In the genomic region with DNA sequence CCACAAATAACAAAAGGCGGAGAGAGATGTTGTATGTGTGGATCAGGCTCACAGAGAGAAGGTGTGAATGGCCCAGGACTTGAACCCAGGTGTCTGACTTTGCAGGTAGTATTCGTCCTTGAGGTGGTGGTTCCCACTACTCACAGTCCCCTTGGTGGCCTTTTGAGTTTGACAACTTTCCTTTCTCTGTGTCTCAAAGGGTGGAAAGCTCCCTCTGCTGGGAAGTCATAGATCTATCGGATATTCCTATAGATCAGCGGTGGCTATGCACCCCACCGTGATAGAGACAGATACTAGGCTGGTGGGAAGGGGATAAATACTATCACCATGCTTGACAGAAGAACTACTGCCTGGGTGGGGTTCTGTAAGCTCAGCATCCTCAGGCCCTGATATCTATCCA, we compare ENCODE assay signal across 11 mouse cellular contexts.
DNase-seq lines count a peak whose midpoint lies in the region; ATAC-seq lines count a peak whose summit lies in the region.
"Had no signal": no experiment of that assay in that cellular context is flagged by ENCODE, and none has a peak within 500 bp of the region (broad histone marks: within the 10 kb centered on the region; RNA-seq: fewer than 3 reads in every experiment).

No protein-coding gene starts in this region.

- WGBS in hindbrain, embryonic 11.5 days, result 47% methylated on average over 5 of the region's 5 CpGs
- WGBS in hindbrain, embryonic 16.5 days, result 41% methylated on average over 5 of the region's 5 CpGs
- 55% methylated on average over 5 of the region's 5 CpGs for WGBS in neural tube, embryonic 11.5 days
- 49% methylated on average over 5 of the region's 5 CpGs for WGBS in neural tube, embryonic 15.5 days

- H3K9me3 ChIP-seq in hindbrain, embryonic 11.5 days (ENCODE audit: control insufficient read depth, low read length), result no peaks in the 10 kb centered on the region
- H3K9me3 ChIP-seq in hindbrain, embryonic 16.5 days (ENCODE audit: control insufficient read depth, low read length), result no peaks in the 10 kb centered on the region
- no peaks in the 10 kb centered on the region for H3K9me3 ChIP-seq in neural tube, embryonic 11.5 days (ENCODE audit: control insufficient read depth, low read length)
- H3K9me3 ChIP-seq in neural tube, embryonic 15.5 days (replicated peaks), result no peaks in the 10 kb centered on the region
- H3K9me3 ChIP-seq: embryonic facial prominence, embryonic 12.5 days; lung, embryonic 15.5 days had no signal

- H3K9ac ChIP-seq in hindbrain, embryonic 11.5 days (ENCODE audit: low read depth, low read length), result no peak overlapping the region
- H3K9ac ChIP-seq in hindbrain, embryonic 16.5 days (ENCODE audit: low read depth, low read length), result no peak overlapping the region
- no peak overlapping the region for H3K9ac ChIP-seq in neural tube, embryonic 11.5 days (ENCODE audit: low read length)
- H3K9ac ChIP-seq in neural tube, embryonic 15.5 days (replicated peaks), result no peak overlapping the region
- H3K9ac ChIP-seq: embryonic facial prominence, embryonic 12.5 days; lung, embryonic 15.5 days had no signal

- H3K27me3 ChIP-seq in hindbrain, embryonic 11.5 days (ENCODE audit: control insufficient read depth, insufficient read depth, low read length), result no peaks in the 10 kb centered on the region
- no peaks in the 10 kb centered on the region for H3K27me3 ChIP-seq in hindbrain, embryonic 16.5 days (replicated peaks; ENCODE audit: control insufficient read depth, insufficient read depth, low read length)
- no peaks in the 10 kb centered on the region for H3K27me3 ChIP-seq in neural tube, embryonic 11.5 days (ENCODE audit: control insufficient read depth, insufficient read depth, low read length)
- H3K27me3 ChIP-seq in neural tube, embryonic 15.5 days (replicated peaks), result no peaks in the 10 kb centered on the region
- H3K27me3 ChIP-seq: embryonic facial prominence, embryonic 12.5 days; lung, embryonic 15.5 days had no signal

- ATAC-seq in hindbrain, embryonic 11.5 days (ENCODE audit: low FRiP score), result no peak; the same call in 1 of the 2 replicates
- no peak for ATAC-seq in hindbrain, embryonic 16.5 days
- no peak for ATAC-seq in neural tube, embryonic 11.5 days (ENCODE audit: insufficient read depth, low FRiP score, low TSS enrichment)
- ATAC-seq in neural tube, embryonic 15.5 days (ENCODE audit: low FRiP score), result no peak; the same call in 1 of the 2 replicates
- peak; percentile 48 for ATAC-seq in granulocyte monocyte progenitor cell, adult 5-6 weeks (replicated peaks; ENCODE audit: poor library complexity, severe bottlenecking)

- no peak overlapping the region for H3K27ac ChIP-seq in hindbrain, embryonic 11.5 days (ENCODE audit: low read depth, low read length)
- no peak overlapping the region for H3K27ac ChIP-seq in hindbrain, embryonic 16.5 days (ENCODE audit: low read depth, low read length)
- H3K27ac ChIP-seq in neural tube, embryonic 11.5 days (ENCODE audit: low read depth, low read length), result no peak overlapping the region
- H3K27ac ChIP-seq in neural tube, embryonic 15.5 days (replicated peaks), result no peak overlapping the region
- H3K27ac ChIP-seq: embryonic facial prominence, embryonic 12.5 days; lung, embryonic 15.5 days had no signal

- H3K36me3 ChIP-seq in hindbrain, embryonic 11.5 days (ENCODE audit: control insufficient read depth, insufficient read depth, low read length), result no peaks in the 10 kb centered on the region
- no peaks in the 10 kb centered on the region for H3K36me3 ChIP-seq in hindbrain, embryonic 16.5 days (ENCODE audit: control insufficient read depth, insufficient read depth, low read length)
- no peaks in the 10 kb centered on the region for H3K36me3 ChIP-seq in neural tube, embryonic 11.5 days (ENCODE audit: control insufficient read depth, insufficient read depth, low read length)
- no peaks in the 10 kb centered on the region for H3K36me3 ChIP-seq in neural tube, embryonic 15.5 days
- H3K36me3 ChIP-seq: embryonic facial prominence, embryonic 12.5 days; lung, embryonic 15.5 days had no signal

- H3K4me3 ChIP-seq in hindbrain, embryonic 11.5 days (ENCODE audit: low read depth, low read length), result no peak overlapping the region
- H3K4me3 ChIP-seq in hindbrain, embryonic 16.5 days (ENCODE audit: low read length), result no peak overlapping the region
- H3K4me3 ChIP-seq in neural tube, embryonic 11.5 days (ENCODE audit: low read depth, low read length), result no peak overlapping the region
- H3K4me3 ChIP-seq in neural tube, embryonic 15.5 days (replicated peaks), result no peak overlapping the region
- H3K4me3 ChIP-seq: embryonic facial prominence, embryonic 12.5 days; lung, embryonic 15.5 days had no signal

- peak; percentile 39 for DNase-seq in hindbrain, embryonic 11.5 days (ENCODE audit: low spot score)
- DNase-seq in neural tube, embryonic 11.5 days (ENCODE audit: low spot score), result peak; percentile 17
- DNase-seq in retina, postnatal 1 day, result peak; percentile 53
- DNase-seq in layer of hippocampus, adult 8-10 months (ENCODE audit: low spot score in 2 of 2), result no peak
- DNase-seq in cerebellum, postnatal 4 days (ENCODE audit: low spot score in 2 of 2), result no peak
- DNase-seq: heart, postnatal 14 days had no signal

- H3K4me1 ChIP-seq in hindbrain, embryonic 11.5 days (replicated peaks; ENCODE audit: control insufficient read depth, insufficient read depth, low read length), result no peaks in the 10 kb centered on the region
- no peaks in the 10 kb centered on the region for H3K4me1 ChIP-seq in hindbrain, embryonic 16.5 days (ENCODE audit: control insufficient read depth, insufficient read depth, low read depth, low read length)
- no peaks in the 10 kb centered on the region for H3K4me1 ChIP-seq in neural tube, embryonic 11.5 days (ENCODE audit: control insufficient read depth, insufficient read depth, low read length)
- H3K4me1 ChIP-seq in neural tube, embryonic 15.5 days, result no peaks in the 10 kb centered on the region
- H3K4me1 ChIP-seq: embryonic facial prominence, embryonic 12.5 days; lung, embryonic 15.5 days had no signal

- H3K4me2 ChIP-seq in hindbrain, embryonic 11.5 days (replicated peaks; ENCODE audit: low read depth, low read length), result no peak overlapping the region
- H3K4me2 ChIP-seq in hindbrain, embryonic 16.5 days (ENCODE audit: low read length), result no peak overlapping the region
- no peak overlapping the region for H3K4me2 ChIP-seq in neural tube, embryonic 11.5 days (ENCODE audit: low read depth)
- no peak overlapping the region for H3K4me2 ChIP-seq in neural tube, embryonic 15.5 days
- H3K4me2 ChIP-seq: embryonic facial prominence, embryonic 12.5 days; lung, embryonic 15.5 days had no signal

Comparison
In these comparisons a context has a peak if more than half of its experiments do, and no peak if none do; other contexts are left out.
1. DNase-seq: peak in hindbrain, embryonic 11.5 days (single experiment), neural tube, embryonic 11.5 days (single experiment) and retina, postnatal 1 day (single experiment); none in layer of hippocampus, adult 8-10 months (0 of 2) and cerebellum, postnatal 4 days (0 of 2).